Mouse (Mus musculus): ENCODE data around the gene E4f1. TPM values are rescaled to one million over a fixed set of nuclear protein-coding genes. Genes with fewer than 3 reads are reported as not detected.

The E4f1 gene
- total RNA-seq, 4 experiments from 2014 or later, result 13.6 to 14.6 (median 14.2) TPM

DNA sequence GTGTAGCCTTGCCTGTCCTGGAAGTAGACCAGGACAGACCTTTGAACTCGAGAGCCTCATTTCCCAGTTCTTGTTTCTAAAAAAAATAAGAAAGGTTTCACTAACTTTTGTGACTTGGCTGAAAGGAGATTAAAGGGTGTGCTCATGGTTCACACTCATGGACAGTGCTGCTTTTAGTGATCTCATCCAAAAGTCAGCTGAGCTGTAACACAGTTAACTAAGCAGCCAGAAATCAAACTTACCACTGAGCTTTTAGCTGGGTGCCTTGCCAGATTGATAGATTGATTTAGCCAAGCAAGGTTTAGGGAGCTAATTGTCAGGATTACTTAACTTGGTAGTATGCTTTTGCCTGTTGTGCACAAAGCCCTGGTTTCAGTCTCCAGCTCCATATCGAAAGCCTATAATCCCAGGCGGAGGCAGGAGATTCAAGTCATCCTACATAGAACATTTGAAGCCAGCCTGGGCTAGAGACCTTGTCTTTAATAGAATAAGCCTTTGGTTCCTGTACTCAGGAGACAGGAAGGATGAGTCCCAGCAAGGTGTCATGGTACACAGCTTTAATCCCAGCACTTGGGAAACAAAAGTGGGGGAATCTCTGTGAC, 54.0 kb downstream of the E4f1 start:
- DNase-seq (ENCODE audit: low spot score in 2 of 2), result no peak

DNA sequence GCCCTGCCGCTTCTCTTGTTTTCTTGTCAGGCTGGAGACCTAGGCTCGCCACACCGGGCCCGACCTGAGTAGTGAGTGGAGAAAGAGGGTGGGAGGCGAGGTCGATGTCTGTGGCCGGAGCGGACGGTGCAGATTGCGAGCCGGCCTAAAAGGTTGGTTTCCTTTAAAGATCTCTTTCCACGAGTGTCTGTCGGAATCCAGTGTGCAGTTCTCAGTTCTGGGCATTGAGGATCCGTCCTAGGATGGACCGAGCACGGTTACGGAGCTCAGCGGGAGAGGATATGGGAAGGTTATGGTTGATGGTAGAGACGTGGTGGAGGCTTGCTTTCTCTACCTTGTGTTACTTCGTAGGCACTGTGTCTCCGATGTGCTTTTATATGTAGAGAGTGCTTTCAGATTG, 55.1 kb downstream of the E4f1 start:
- DNase-seq (ENCODE audit: low spot score in 2 of 2), result no peak

- peak; percentile 76 to 87 for DNase-seq (ENCODE audit: low spot score in 2 of 2)
Observed at GRCm38 (mm10) chr17:24414230-24414976, 55.7 kb downstream of the E4f1 start, which contains the start of gene Rnps1. Gene Rnps1, plus strand, starts transcription at chr17:24414565.

DNA sequence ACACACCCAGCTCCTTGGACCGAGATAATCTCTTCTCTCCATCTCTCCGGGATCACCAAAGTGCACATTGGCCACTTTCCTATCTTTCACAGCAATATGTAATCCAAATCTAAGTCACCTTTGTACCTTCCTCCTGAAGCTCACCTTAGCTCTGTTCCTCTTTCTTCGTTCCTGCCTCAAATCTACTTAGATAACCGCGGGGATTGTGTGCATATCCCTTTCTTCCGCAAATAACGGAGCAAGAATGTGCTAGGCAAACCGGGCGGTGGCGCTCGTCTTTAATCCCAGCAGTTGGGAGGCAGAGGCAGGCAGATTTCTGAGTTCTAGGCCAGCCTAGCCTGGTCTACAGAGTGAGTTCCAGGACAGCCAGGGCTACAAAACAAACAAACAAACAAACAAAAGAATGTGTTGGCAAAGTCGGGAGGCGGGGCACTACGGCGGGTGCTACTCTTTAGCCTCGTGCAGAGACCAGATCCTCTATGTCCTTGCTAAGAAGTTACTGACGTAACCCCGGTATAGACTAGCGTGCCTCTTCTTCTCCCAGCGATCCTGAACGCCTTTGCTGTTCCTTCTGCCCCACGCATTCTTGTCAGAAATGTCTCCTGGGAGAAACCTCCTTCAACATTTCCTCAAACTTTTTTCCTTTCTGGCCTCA, 56.4 kb downstream of the E4f1 start:
- DNase-seq (ENCODE audit: low spot score in 2 of 2), result no peak

- no peak for DNase-seq (ENCODE audit: low spot score in 2 of 2)
Observed at GRCm38 (mm10) chr17:24407116-24407803, 62.9 kb downstream of the E4f1 start.

- no peak for DNase-seq (ENCODE audit: low spot score in 2 of 2)
Observed at GRCm38 (mm10) chr17:24402371-24402770, 67.7 kb downstream of the E4f1 start.

- no peak for DNase-seq (ENCODE audit: low spot score in 2 of 2)
Observed at GRCm38 (mm10) chr17:24394456-24394855, 75.7 kb downstream of the E4f1 start.

Other genes starting within 250 kb of the E4f1 start
- gene Tedc2, start 249.5 kb downstream of the E4f1 start, total RNA-seq (2022), result 1 to 10 TPM; 1.1 to 1.5 (median 1.3) TPM
- gene Ccnf, start 218.8 kb downstream of the E4f1 start, total RNA-seq (2022), result under 1 TPM; 0.10 to 0.48 (median 0.32) TPM
- gene Abca17, start 119.2 kb downstream of the E4f1 start, total RNA-seq (2022), result not detected
- 1 to 10 TPM; 5.7 to 6.7 (median 6.4) TPM for gene Abca3, start 118.4 kb downstream of the E4f1 start, total RNA-seq (2022)
- gene Rnps1, start 55.7 kb downstream of the E4f1 start, total RNA-seq (2022), result 10 to 100 TPM; 51.0 to 54.1 (median 52.4) TPM
- 100 to 1,000 TPM; 133 to 159 (median 146) TPM for gene Eci1, start 43.7 kb downstream of the E4f1 start, total RNA-seq (2022)
- gene Dnase1l2, start 27.2 kb downstream of the E4f1 start, total RNA-seq (2022), result 1 to 10 TPM in 1 of 4 experiments, under 1 TPM in 3; 0.15 to 1.0 (median 0.79) TPM
- gene Pgp, start 79 bp upstream of the E4f1 start, total RNA-seq (2022), result 10 to 100 TPM; 55.1 to 60.3 (median 60.2) TPM
- not detected for gene Bricd5, start 3.6 kb upstream of the E4f1 start, total RNA-seq (2022)
- 10 to 100 TPM in 2 of 4 experiments, 1 to 10 TPM in 2; 8.2 to 11.3 (median 9.6) TPM for gene Mlst8, start 8.8 kb upstream of the E4f1 start, total RNA-seq (2022)
- gene Caskin1, start 18.3 kb upstream of the E4f1 start, total RNA-seq (2022), result under 1 TPM in 2 of 4 experiments, not detected in 2; 0.05 to 0.21 TPM
- 10 to 100 TPM; 25.0 to 28.2 (median 26.2) TPM for gene Traf7, start 57.6 kb upstream of the E4f1 start, total RNA-seq (2022)
- under 1 TPM in 1 of 4 experiments, not detected in 3; 0.27 TPM for gene Rab26, start 63.9 kb upstream of the E4f1 start, total RNA-seq (2022)
- gene Pkd1, start 79.5 kb upstream of the E4f1 start, total RNA-seq (2022), result 10 to 100 TPM; 14.6 to 20.4 (median 19.0) TPM
- gene Tsc2, start 162.3 kb upstream of the E4f1 start, total RNA-seq (2022), result 10 to 100 TPM; 75.8 to 86.4 (median 82.7) TPM
- gene Nthl1, start 162.4 kb upstream of the E4f1 start, total RNA-seq (2022), result 1 to 10 TPM; 1.8 to 3.4 (median 2.2) TPM
- gene Slc9a3r2, start 180.0 kb upstream of the E4f1 start, total RNA-seq (2022), result 10 to 100 TPM; 17.8 to 38.4 (median 20.8) TPM
- not detected for gene Npw, start 188.1 kb upstream of the E4f1 start, total RNA-seq (2022)
- 10 to 100 TPM; 22.4 to 27.6 (median 27.0) TPM for gene Zfp598, start 199.4 kb upstream of the E4f1 start, total RNA-seq (2022)
- under 1 TPM in 1 of 4 experiments, not detected in 3; 0.17 TPM for gene Syngr3, start 219.6 kb upstream of the E4f1 start, total RNA-seq (2022)
- gene Gfer, start 225.8 kb upstream of the E4f1 start, total RNA-seq (2022), result 10 to 100 TPM; 38.2 to 54.4 (median 44.7) TPM
- under 1 TPM; 0.22 to 0.70 (median 0.42) TPM for gene Noxo1, start 225.9 kb upstream of the E4f1 start, total RNA-seq (2022)
- 10 to 100 TPM; 15.9 to 18.6 (median 17.1) TPM for gene Tbl3, start 237.3 kb upstream of the E4f1 start, total RNA-seq (2022)
- not detected for gene Rnf151, start 247.8 kb upstream of the E4f1 start, total RNA-seq (2022)
- gene Rps2, start 247.8 kb upstream of the E4f1 start, total RNA-seq (2022), result 100 to 1,000 TPM; 558 to 703 (median 654) TPM

Measured in gastrocnemius, adult 8-10 months (tissue).